Mouse (Mus musculus): ENCODE measurements around the gene Cd3g. TPM values are rescaled to one million over a fixed set of nuclear protein-coding genes. Genes with fewer than 3 reads are reported as not detected.

Gene Cd3g
- polyA plus RNA-seq, 1 experiment from 2014 or later: 1.0 TPM

DNA sequence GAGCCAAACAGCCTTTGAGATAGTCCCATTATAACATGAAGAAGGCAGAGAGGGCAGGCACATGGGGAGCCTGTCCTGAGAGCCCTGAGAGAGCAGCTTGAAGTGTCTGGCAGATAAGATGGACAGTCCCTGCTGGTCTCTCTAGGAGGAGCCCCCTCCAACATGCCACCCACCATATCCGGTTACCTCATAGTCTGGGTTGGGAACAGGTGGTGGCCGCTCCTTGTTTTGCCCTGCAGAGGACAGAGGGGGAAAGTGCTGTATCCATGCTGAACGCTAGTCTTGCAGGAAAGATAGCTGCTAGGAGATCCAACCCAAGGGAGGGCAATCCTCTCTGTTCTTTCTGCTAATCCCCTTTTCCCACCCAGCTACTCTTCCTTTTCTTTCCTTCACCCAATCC lies 20.0 kb upstream of the Cd3g start:
- Histone ChIP-seq H3K36me3 (no peaks in the 10 kb centered on the region), H3K9ac (no peak overlapping the region), H3K27ac (no peak overlapping the region), H3K9me3 (no peaks in the 10 kb centered on the region), H3K27me3 (replicated peaks) (no peaks in the 10 kb centered on the region), H3K4me2 (replicated peaks) (no peak overlapping the region), H3K4me3 (replicated peaks) (no peak overlapping the region), H3K4me1 (replicated peaks) (no peaks in the 10 kb centered on the region)
- 53% methylated on average over 3 of the region's 3 CpGs for WGBS
- no peak for ATAC-seq

DNA sequence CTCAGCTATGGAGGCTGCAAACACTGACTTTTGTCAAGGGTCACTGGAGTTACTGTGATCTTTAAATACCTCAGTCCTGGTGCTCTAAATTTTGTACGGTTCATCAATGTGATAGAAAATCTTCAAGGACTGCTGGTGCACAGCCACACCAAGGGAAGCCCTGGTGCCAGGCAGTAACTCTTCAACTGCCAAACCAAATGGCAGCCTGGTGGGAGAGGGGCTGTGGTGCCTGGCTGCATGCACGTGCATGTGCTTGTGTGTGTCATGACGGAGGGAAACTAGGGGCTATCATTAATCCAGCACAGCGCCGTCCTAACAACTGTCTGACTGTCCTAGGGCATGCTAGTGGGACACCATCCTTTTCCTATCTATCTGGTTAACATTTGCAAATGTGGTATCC lies 19.5 kb upstream of the Cd3g start:
- Histone ChIP-seq H3K36me3 (no peaks in the 10 kb centered on the region), H3K4me3 (replicated peaks) (no peak overlapping the region), H3K9ac (no peak overlapping the region), H3K9me3 (no peaks in the 10 kb centered on the region), H3K27ac (no peak overlapping the region), H3K4me2 (replicated peaks) (no peak overlapping the region), H3K27me3 (replicated peaks) (no peaks in the 10 kb centered on the region), H3K4me1 (replicated peaks) (no peaks in the 10 kb centered on the region)
- ATAC-seq: no peak
- WGBS: 81% methylated on average over 5 of the region's 5 CpGs

DNA sequence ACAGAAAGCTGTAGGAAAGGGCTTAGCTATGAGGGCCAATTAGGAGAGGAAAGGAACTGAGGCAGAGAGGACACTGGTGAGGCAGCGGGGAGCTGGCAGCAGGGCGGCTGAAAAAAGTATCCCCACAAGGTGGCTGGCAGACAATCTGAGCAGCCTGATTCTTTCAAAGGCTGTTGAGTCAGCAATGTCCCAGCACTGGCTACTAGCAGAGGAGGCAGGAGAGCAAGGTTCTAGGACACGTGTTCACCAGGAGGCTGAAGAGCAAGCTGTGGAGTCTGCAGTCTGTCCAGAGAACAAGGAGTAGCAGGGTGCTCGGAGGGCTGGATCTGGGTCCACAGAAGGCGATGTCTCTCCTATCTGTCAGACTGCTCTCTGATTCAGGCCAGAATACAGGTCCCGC lies 18.9 kb upstream of the Cd3g start:
- Histone ChIP-seq H3K27me3 (replicated peaks) (no peaks in the 10 kb centered on the region), H3K27ac (no peak overlapping the region), H3K9ac (no peak overlapping the region), H3K4me1 (replicated peaks) (no peaks in the 10 kb centered on the region), H3K9me3 (no peaks in the 10 kb centered on the region), H3K36me3 (no peaks in the 10 kb centered on the region), H3K4me2 (replicated peaks) (no peak overlapping the region), H3K4me3 (replicated peaks) (no peak overlapping the region)
- no peak for ATAC-seq
- 60% methylated on average over 6 of the region's 6 CpGs for WGBS

DNA sequence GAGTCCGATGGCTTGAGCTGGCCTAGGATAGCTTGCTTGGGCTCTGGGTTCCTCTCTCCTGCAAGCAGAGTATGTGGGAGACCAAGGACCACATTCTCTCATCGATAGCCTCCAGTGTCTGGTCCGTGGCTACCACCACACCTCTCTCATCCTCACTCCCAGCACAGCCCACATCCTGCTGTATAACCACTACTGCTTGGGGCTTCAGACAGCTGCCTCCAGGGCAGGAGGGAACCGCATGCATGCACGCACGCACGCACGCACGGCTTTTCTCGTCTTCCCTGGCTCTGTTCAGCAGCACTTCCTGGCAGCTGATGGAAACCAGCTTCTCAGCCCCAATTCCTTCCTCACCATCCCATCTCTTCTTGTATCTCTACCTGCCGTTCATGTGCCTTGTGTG lies 17.9 kb upstream of the Cd3g start:
- no peaks in the 10 kb centered on the region for H3K36me3 ChIP-seq
- H3K9me3 ChIP-seq: no peaks in the 10 kb centered on the region
- no peak overlapping the region for H3K4me3 ChIP-seq (replicated peaks)
- no peak overlapping the region for H3K4me2 ChIP-seq (replicated peaks)
- 61% methylated on average over 11 of the region's 11 CpGs for WGBS
- no peaks in the 10 kb centered on the region for H3K4me1 ChIP-seq (replicated peaks)
- no peak for ATAC-seq
- H3K27me3 ChIP-seq (replicated peaks): no peaks in the 10 kb centered on the region
- H3K27ac ChIP-seq: no peak overlapping the region
- H3K9ac ChIP-seq: no peak overlapping the region

DNA sequence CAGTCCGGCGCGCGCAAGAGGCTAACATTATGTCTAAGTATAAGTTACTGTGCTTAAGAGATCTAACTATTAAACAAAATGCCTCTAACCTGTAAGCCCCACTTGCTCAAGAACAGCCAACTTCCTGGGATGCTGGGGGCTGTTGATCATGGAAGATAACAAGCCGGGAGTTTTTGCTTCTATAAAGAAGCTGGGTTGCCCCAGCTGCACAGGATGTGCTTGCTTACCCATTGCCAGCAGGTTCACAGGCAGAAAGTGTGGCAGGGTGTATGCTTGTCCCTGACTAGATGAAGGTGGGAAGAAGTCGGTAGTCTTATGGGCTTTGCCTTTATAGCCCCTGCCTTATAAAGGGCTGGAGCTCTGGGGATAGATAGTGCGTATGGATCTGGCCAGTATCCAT lies 16.4 kb upstream of the Cd3g start:
- 90% methylated on average over 7 of the region's 7 CpGs for WGBS

DNA sequence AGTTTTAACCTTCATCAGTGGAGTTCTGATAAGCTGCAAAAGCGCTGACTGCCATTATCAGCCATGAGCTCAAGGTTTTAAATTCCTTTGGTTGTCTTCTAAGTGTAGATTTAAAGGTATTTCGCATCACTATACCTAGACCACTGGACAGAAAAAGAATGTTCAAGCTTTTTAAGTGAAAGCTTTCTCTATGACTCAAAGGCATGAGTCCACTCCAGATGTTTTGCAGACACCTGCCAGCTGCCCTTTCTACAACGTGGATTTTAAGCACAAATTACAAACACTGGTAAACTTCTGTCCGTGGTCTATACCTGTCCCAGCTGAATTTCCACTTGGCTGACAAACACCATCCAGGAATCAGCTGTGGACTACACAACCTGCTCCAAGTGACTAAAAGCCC lies 14.7 kb upstream of the Cd3g start:
- no peaks in the 10 kb centered on the region for H3K27me3 ChIP-seq (replicated peaks)
- no peak overlapping the region for H3K4me2 ChIP-seq (replicated peaks)
- no peak overlapping the region for H3K9ac ChIP-seq
- H3K4me3 ChIP-seq (replicated peaks): no peak overlapping the region
- H3K36me3 ChIP-seq: no peaks in the 10 kb centered on the region
- H3K27ac ChIP-seq: no peak overlapping the region
- WGBS: 65% methylated on average over 4 of the region's 4 CpGs
- H3K9me3 ChIP-seq: no peaks in the 10 kb centered on the region
- no peaks in the 10 kb centered on the region for H3K4me1 ChIP-seq (replicated peaks)
- no peak for ATAC-seq

More for the DNA sequence above, 16.4 kb upstream of the Cd3g start:
- H3K4me1 ChIP-seq (replicated peaks): no peaks in the 10 kb centered on the region
- no peaks in the 10 kb centered on the region for H3K27me3 ChIP-seq (replicated peaks)
- no peak overlapping the region for H3K27ac ChIP-seq
- H3K36me3 ChIP-seq: no peaks in the 10 kb centered on the region
- no peak overlapping the region for H3K9ac ChIP-seq
- H3K9me3 ChIP-seq: no peaks in the 10 kb centered on the region
- no peak overlapping the region for H3K4me2 ChIP-seq (replicated peaks)
- no peak overlapping the region for H3K4me3 ChIP-seq (replicated peaks)
- ATAC-seq: no peak

DNA sequence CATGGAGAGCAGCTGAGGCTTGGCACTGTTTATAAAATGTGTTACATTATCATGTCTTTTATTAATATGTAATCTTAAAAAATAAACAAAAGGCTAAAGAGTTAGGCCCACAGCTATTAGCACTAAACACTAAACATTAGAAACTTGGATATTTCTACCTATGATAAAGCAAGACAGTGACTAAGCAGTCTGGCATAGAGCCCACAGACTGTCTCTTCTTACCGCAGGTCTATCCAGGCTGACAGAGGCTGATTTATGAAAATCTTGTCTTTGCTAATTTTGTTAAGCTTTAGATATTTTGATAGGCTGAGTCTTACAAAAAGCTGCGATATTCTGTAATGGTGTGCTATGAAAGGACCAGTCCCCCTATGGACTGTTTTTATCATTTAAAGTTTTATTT lies 13.0 kb upstream of the Cd3g start:
- H3K4me1 ChIP-seq (replicated peaks): no peaks in the 10 kb centered on the region
- no peak for ATAC-seq
- H3K36me3 ChIP-seq: no peaks in the 10 kb centered on the region
- no peaks in the 10 kb centered on the region for H3K27me3 ChIP-seq (replicated peaks)
- no peak overlapping the region for H3K27ac ChIP-seq
- no peaks in the 10 kb centered on the region for H3K9me3 ChIP-seq
- WGBS: 78% methylated on average over 2 of the region's 2 CpGs
- H3K9ac ChIP-seq: no peak overlapping the region
- H3K4me2 ChIP-seq (replicated peaks): no peak overlapping the region
- H3K4me3 ChIP-seq (replicated peaks): no peak overlapping the region

DNA sequence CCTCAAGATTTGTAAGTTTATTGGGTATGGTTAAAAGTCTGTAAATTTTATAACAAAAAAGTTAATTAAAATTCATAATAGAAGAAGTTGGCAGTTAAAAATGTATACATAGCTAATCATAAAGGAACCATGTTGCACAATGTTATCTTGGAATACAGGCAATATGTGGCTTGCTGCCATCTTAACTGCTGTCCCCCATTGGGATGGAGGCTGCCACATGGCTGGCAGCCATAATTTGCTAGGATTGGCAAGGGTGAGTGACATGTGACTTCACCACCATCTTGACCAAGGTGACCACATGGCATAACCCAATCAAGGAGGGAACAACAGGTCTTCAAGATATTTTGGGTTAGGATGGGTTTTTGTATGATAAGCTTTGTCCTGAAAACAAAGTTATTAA lies 12.0 kb upstream of the Cd3g start:
- H3K27me3 ChIP-seq (replicated peaks): no peaks in the 10 kb centered on the region
- H3K9me3 ChIP-seq: no peaks in the 10 kb centered on the region
- H3K4me1 ChIP-seq (replicated peaks): no peaks in the 10 kb centered on the region
- no peak overlapping the region for H3K9ac ChIP-seq
- H3K4me3 ChIP-seq (replicated peaks): no peak overlapping the region
- H3K36me3 ChIP-seq: no peaks in the 10 kb centered on the region
- no peak overlapping the region for H3K27ac ChIP-seq
- no peak overlapping the region for H3K4me2 ChIP-seq (replicated peaks)
- ATAC-seq: no peak

DNA sequence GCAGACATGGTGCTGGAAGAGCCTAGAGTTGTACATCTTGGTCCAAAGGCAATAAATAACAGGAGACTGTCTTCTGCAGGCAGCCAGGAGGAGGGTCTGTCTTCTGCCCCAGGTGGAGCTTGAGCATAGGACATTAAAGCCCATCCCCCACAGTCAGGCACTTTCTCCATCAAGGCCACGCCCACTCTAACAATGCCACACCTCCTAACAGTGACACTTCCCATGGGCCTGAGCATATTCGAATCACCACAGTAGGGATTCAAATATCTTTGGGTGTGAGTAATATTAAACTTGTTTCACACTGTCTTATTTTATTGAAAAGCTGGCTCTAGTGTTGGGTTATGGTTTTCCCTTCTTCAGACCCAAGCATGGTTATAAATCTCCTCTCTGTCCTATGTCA lies 11.6 kb upstream of the Cd3g start:
- Histone ChIP-seq H3K4me3 (replicated peaks) (no peak overlapping the region), H3K27ac (no peak overlapping the region), H3K9ac (no peak overlapping the region), H3K4me2 (replicated peaks) (no peak overlapping the region), H3K27me3 (replicated peaks) (no peaks in the 10 kb centered on the region), H3K36me3 (no peaks in the 10 kb centered on the region), H3K4me1 (replicated peaks) (no peaks in the 10 kb centered on the region), H3K9me3 (no peaks in the 10 kb centered on the region)
- 76% methylated on average over 2 of the region's 2 CpGs for WGBS
- no peak for ATAC-seq

DNA sequence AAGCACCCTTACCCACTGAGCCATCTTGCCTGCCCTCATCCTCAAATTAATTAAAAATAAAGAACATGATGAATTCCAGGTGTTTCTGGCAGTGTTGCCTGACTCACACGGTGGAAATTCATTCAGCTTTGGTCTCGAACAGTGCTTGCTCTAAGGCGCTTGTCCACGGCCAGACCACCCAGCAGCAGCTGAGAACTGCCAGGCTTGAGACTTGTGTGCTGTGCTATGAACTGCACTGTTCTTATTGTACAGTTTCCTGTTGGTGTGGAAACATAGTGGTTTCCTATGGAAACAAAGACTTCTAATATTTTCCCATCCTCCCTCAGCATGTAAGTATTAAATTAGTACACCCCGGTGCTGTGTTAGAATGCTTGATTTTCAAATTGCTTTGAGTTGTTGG lies 6.7 kb upstream of the Cd3g start:
- Histone ChIP-seq H3K36me3 (no peaks in the 10 kb centered on the region), H3K4me3 (replicated peaks) (no peak overlapping the region), H3K9me3 (no peaks in the 10 kb centered on the region), H3K4me2 (replicated peaks) (no peak overlapping the region), H3K27ac (no peak overlapping the region), H3K9ac (no peak overlapping the region), H3K27me3 (replicated peaks) (no peaks in the 10 kb centered on the region), H3K4me1 (replicated peaks) (no peaks in the 10 kb centered on the region)
- 57% methylated on average over 5 of the region's 5 CpGs for WGBS
- ATAC-seq: no peak

DNA sequence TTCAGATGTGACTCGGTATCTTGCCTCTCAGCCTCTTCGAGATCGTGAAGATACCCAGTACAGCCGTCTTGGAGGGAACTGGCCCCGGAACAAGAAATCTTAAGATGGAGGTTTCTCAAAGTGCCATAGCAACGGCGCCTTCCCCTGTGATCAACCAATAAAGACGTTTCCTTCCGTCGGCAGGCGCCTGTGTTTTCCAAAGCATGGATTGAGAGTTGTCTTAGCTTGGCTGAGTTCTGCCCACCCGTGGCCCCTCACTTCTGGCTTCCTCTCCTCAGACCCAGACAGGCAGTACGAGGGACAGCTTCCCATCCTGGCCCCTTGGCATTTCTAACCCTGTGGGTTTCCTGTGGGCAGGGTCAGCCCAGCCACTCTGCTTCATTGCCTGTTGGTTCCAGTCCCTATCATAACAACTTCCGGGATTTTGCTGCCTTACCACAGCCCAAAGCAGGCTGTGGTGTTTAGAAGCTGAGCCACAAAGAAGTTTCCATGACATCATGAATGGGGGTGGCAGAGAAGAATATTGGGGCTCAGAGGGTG lies 6.1 kb upstream of the Cd3g start:
- H3K9me3 ChIP-seq: no peaks in the 10 kb centered on the region
- H3K36me3 ChIP-seq: no peaks in the 10 kb centered on the region
- H3K4me3 ChIP-seq (replicated peaks): no peak overlapping the region
- 66% methylated on average over 14 of the region's 14 CpGs for WGBS
- no peak overlapping the region for H3K4me2 ChIP-seq (replicated peaks)
- no peak overlapping the region for H3K9ac ChIP-seq
- H3K27ac ChIP-seq: no peak overlapping the region
- no peaks in the 10 kb centered on the region for H3K4me1 ChIP-seq (replicated peaks)
- H3K27me3 ChIP-seq (replicated peaks): no peaks in the 10 kb centered on the region
- ATAC-seq: no peak

DNA sequence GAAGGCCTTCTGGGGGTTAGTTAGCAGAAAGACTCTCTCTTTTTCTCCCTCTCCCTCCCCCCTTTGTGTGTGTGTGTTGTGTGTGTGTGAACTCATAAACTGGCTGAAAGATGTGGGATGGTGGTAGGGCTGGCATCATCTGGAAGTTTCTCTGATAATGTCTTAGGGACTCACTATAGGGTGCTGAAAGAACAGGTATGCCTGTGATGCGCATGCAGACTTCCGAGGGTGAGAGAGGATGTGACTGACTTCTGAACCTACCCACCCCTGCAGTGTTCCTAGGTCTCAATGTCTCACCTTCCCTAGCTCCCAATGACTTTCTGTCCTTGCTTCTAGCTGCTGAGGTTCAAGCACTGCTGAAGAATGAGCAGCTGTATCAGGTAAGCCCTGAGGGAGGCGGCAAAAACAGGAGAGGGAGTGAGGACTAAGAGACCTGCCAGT lies 5.5 kb upstream of the Cd3g start:
- Histone ChIP-seq H3K9me3 (no peaks in the 10 kb centered on the region), H3K4me3 (replicated peaks) (no peak overlapping the region), H3K27me3 (replicated peaks) (no peaks in the 10 kb centered on the region), H3K9ac (no peak overlapping the region), H3K4me2 (replicated peaks) (no peak overlapping the region), H3K36me3 (no peaks in the 10 kb centered on the region), H3K27ac (no peak overlapping the region), H3K4me1 (replicated peaks) (no peaks in the 10 kb centered on the region)
- no peak for ATAC-seq
- WGBS: 72% methylated on average over 3 of the region's 3 CpGs

DNA sequence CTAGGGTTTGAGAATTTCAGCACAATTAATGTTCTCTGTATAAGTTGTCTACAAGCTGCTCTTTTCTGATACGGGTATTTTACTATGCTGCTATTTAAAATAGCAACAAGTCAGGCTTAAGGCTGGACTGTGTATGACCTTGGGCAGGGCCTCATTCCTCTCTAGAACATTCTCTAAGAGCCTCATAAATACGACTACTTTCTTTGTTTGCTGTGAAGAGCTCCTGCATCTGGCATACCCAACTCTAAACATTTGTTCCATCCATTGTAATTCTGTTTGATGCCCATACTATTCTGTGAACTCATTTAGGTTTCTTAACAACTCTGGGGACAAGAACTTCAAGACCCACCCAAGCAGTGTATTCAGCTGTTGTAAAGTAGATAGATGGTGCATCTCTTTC lies 2.8 kb upstream of the Cd3g start:
- Histone ChIP-seq H3K4me2 (replicated peaks) (no peak overlapping the region), H3K36me3 (no peaks in the 10 kb centered on the region), H3K4me3 (replicated peaks) (no peak overlapping the region), H3K27ac (no peak overlapping the region), H3K9me3 (no peaks in the 10 kb centered on the region), H3K9ac (no peak overlapping the region), H3K4me1 (replicated peaks) (no peaks in the 10 kb centered on the region), H3K27me3 (replicated peaks) (no peaks in the 10 kb centered on the region; the same call in 1 of the 2 replicates)
- no peak for ATAC-seq
- whole genome bisulfite sequencing: 66% methylated on average over 2 of the region's 2 CpGs

DNA sequence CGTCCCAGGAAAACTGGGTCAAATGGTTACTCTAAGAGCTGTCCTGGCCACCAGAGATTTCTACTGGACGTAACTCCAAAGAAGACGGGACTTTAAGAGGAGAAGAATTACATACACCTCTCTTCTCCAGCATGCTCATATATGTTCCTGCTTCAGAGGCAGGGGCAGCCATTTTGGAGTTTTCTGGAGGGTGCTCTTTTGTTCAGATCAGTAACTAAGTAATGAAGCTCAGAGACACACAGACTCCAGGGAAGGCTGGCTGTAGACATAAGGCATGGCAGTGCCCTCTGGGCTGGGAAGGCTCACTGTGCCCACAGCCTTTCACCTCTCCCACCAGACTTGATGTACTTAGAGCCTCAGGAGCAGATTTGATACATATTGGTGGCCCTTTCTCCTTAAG lies 2.3 kb upstream of the Cd3g start:
- no peaks in the 10 kb centered on the region for H3K4me1 ChIP-seq (replicated peaks)
- no peaks in the 10 kb centered on the region for H3K36me3 ChIP-seq
- WGBS: 78% methylated on average over 3 of the region's 3 CpGs
- H3K27me3 ChIP-seq (replicated peaks): no peaks in the 10 kb centered on the region; the same call in 1 of the 2 replicates
- H3K9ac ChIP-seq: no peak overlapping the region
- H3K9me3 ChIP-seq: no peaks in the 10 kb centered on the region
- no peak overlapping the region for H3K4me3 ChIP-seq (replicated peaks)
- no peak for ATAC-seq
- no peak overlapping the region for H3K4me2 ChIP-seq (replicated peaks)
- H3K27ac ChIP-seq: no peak overlapping the region
